In genomic region chr13:23685121-23685861, GRCm38 (mm10) we compare ENCODE assay signal across 7 mouse cellular contexts. TPM values are rescaled to one million over a fixed set of nuclear protein-coding genes. Genes with fewer than 3 reads are reported as not detected.
DNase-seq lines count a peak whose midpoint lies in the region; ATAC-seq and TF ChIP-seq lines count a peak whose summit lies in the region.

No protein-coding gene starts in this region.

- H3K4me2 ChIP-seq in embryonic facial prominence, embryonic 15.5 days (replicated peaks) = peak overlapping the region; percentile 72
- H3K4me2 ChIP-seq in hindbrain, embryonic 15.5 days = peak overlapping the region; percentile 60
- peak overlapping the region; percentile 81 for H3K4me2 ChIP-seq in lung, embryonic 16.5 days (ENCODE audit: low read depth, low read length)

- no peak for TF ChIP-seq CTCF in E14TG2a.4 (conservative IDR thresholded peaks at IDR 0.05; ENCODE audit: low read length)

- H3K27ac ChIP-seq in embryonic facial prominence, embryonic 15.5 days (replicated peaks) = peak overlapping the region; percentile 96
- peak overlapping the region; percentile 89 for H3K27ac ChIP-seq in hindbrain, embryonic 15.5 days (replicated peaks)
- peak overlapping the region; percentile 99 for H3K27ac ChIP-seq in lung, embryonic 16.5 days (ENCODE audit: low read length)

- no peak for ATAC-seq in embryonic facial prominence, embryonic 15.5 days (ENCODE audit: insufficient number of reproducible peaks, low FRiP score, low TSS enrichment, low read depth)
- no peak for ATAC-seq in hindbrain, embryonic 15.5 days (ENCODE audit: low FRiP score, low read depth)
- no peak for ATAC-seq in lung, embryonic 16.5 days (ENCODE audit: low read depth)

- no peaks in the 10 kb centered on the region for H3K36me3 ChIP-seq in E14TG2a.4 (ENCODE audit: insufficient read depth, low read length)
- H3K36me3 ChIP-seq in embryonic facial prominence, embryonic 15.5 days = no peaks in the 10 kb centered on the region
- H3K36me3 ChIP-seq in hindbrain, embryonic 15.5 days = no peaks in the 10 kb centered on the region
- no peaks in the 10 kb centered on the region for H3K36me3 ChIP-seq in lung, embryonic 16.5 days (ENCODE audit: control insufficient read depth, insufficient read depth, low read length)

- H3K27me3 ChIP-seq in E14TG2a.4 (ENCODE audit: insufficient read depth, low read length) = no peaks in the 10 kb centered on the region
- no peaks in the 10 kb centered on the region for H3K27me3 ChIP-seq in embryonic facial prominence, embryonic 15.5 days
- no peaks in the 10 kb centered on the region for H3K27me3 ChIP-seq in hindbrain, embryonic 15.5 days
- H3K27me3 ChIP-seq in lung, embryonic 16.5 days (ENCODE audit: control insufficient read depth, insufficient read depth, low read depth, low read length) = no peaks in the 10 kb centered on the region

- H3K9ac ChIP-seq in embryonic facial prominence, embryonic 15.5 days = peak overlapping the region; percentile 62
- peak overlapping the region; percentile 48 for H3K9ac ChIP-seq in hindbrain, embryonic 15.5 days
- peak overlapping the region; percentile 69 for H3K9ac ChIP-seq in lung, embryonic 16.5 days (ENCODE audit: low read length)

- no peaks in the 10 kb centered on the region for H3K9me3 ChIP-seq in E14TG2a.4 (ENCODE audit: low read length)
- no peaks in the 10 kb centered on the region for H3K9me3 ChIP-seq in embryonic facial prominence, embryonic 15.5 days (replicated peaks)
- H3K9me3 ChIP-seq in hindbrain, embryonic 15.5 days = no peaks in the 10 kb centered on the region
- no peaks in the 10 kb centered on the region for H3K9me3 ChIP-seq in lung, embryonic 16.5 days (ENCODE audit: control insufficient read depth, low read length)

- intact Hi-C loops in left cerebral cortex, postnatal 36 days (cut with DNase I) = loop anchor here (2.0 to 10.0 kb wide), 2 partner anchors 14 to 1960 kb away; partner anchors contain the start of genes Hist1h2bm and Hist1h4c

- H3K4me3 ChIP-seq in E14TG2a.4 (replicated peaks; ENCODE audit: low read length) = peak overlapping the region; percentile 70
- H3K4me3 ChIP-seq in embryonic facial prominence, embryonic 15.5 days (replicated peaks) = peak overlapping the region; percentile 51
- H3K4me3 ChIP-seq in hindbrain, embryonic 15.5 days = peak overlapping the region; percentile 43
- peak overlapping the region; percentile 57 for H3K4me3 ChIP-seq in lung, embryonic 16.5 days (ENCODE audit: low read length)

- peaks cover 15% of the 10 kb centered on the region for H3K4me1 ChIP-seq in E14TG2a.4 (replicated peaks; ENCODE audit: low read depth, low read length)
- peaks cover 12% of the 10 kb centered on the region for H3K4me1 ChIP-seq in embryonic facial prominence, embryonic 15.5 days
- H3K4me1 ChIP-seq in hindbrain, embryonic 15.5 days (replicated peaks) = peaks cover 26% of the 10 kb centered on the region
- H3K4me1 ChIP-seq in lung, embryonic 16.5 days (replicated peaks; ENCODE audit: control insufficient read depth, insufficient read depth, low read length) = peaks cover 8% of the 10 kb centered on the region; the same call in 1 of the 2 replicates

- DNase-seq in A20 (ENCODE audit: low read depth, low spot score) = peak; percentile 72
- peak; percentile 27 to 48 for DNase-seq in spleen, postnatal 36 days (ENCODE audit: low spot score in 2 of 2)
- no peak for DNase-seq in left cerebral cortex, postnatal 36 days (ENCODE audit: low spot score in 2 of 2)

- 5% methylated on average over 15 of the region's 15 CpGs for WGBS in embryonic facial prominence, embryonic 15.5 days
- WGBS in hindbrain, embryonic 15.5 days = 7% methylated on average over 15 of the region's 15 CpGs
- WGBS in lung, embryonic 16.5 days = 0% methylated on average over 15 of the region's 15 CpGs

RNA-seq across cellular contexts. Expression of gene Hist1h2bc, which starts 1.3 kb away (rescaled TPM):
- polyA plus RNA-seq in embryonic facial prominence, embryonic 15.5 days (2015; fragmentation: Nextera tagmentation; extraction: Ambion mirVana) = 63.3 and 66.8 TPM in 2 replicates
- 19.3 and 25.4 TPM in 2 replicates for polyA plus RNA-seq in hindbrain, embryonic 15.5 days (2015; fragmentation: Nextera tagmentation; extraction: Ambion mirVana)
- 66.1 and 72.9 TPM in 2 replicates for polyA plus RNA-seq in lung, embryonic 16.5 days (2015; fragmentation: Nextera tagmentation; extraction: Ambion mirVana)
- 10 to 100 TPM; 32.1 to 33.8 TPM for total RNA-seq in left cerebral cortex, postnatal 36 days (2021)

RNA-seq across cellular contexts. Expression of gene Hist1h2ac, which starts 1.5 kb away (rescaled TPM):
- polyA plus RNA-seq in embryonic facial prominence, embryonic 15.5 days (2015; fragmentation: Nextera tagmentation; extraction: Ambion mirVana) = 1.1 and 1.3 TPM in 2 replicates
- 0.34 and 0.38 TPM in 2 replicates for polyA plus RNA-seq in hindbrain, embryonic 15.5 days (2015; fragmentation: Nextera tagmentation; extraction: Ambion mirVana)
- 2.2 and 2.3 TPM in 2 replicates for polyA plus RNA-seq in lung, embryonic 16.5 days (2015; fragmentation: Nextera tagmentation; extraction: Ambion mirVana)
- total RNA-seq in left cerebral cortex, postnatal 36 days (2021) = 1 to 10 TPM; 2.5 to 2.9 TPM

RNA-seq across cellular contexts. Expression of gene Hist1h1t, which starts 10.3 kb away (rescaled TPM):
- not detected in 2 replicates for polyA plus RNA-seq in embryonic facial prominence, embryonic 15.5 days (2015; fragmentation: Nextera tagmentation; extraction: Ambion mirVana)
- polyA plus RNA-seq in hindbrain, embryonic 15.5 days (2015; fragmentation: Nextera tagmentation; extraction: Ambion mirVana) = not detected in 2 replicates
- 0.16 and 0.48 TPM in 2 replicates for polyA plus RNA-seq in lung, embryonic 16.5 days (2015; fragmentation: Nextera tagmentation; extraction: Ambion mirVana)
- total RNA-seq in left cerebral cortex, postnatal 36 days (2021) = not detected

RNA-seq across cellular contexts. Expression of gene Hist1h4c, which starts 13.0 kb away (rescaled TPM):
- polyA plus RNA-seq in embryonic facial prominence, embryonic 15.5 days (2015; fragmentation: Nextera tagmentation; extraction: Ambion mirVana) = 4.2 and 5.3 TPM in 2 replicates
- 2.3 and 2.7 TPM in 2 replicates for polyA plus RNA-seq in hindbrain, embryonic 15.5 days (2015; fragmentation: Nextera tagmentation; extraction: Ambion mirVana)
- 6.2 and 6.6 TPM in 2 replicates for polyA plus RNA-seq in lung, embryonic 16.5 days (2015; fragmentation: Nextera tagmentation; extraction: Ambion mirVana)
- total RNA-seq in left cerebral cortex, postnatal 36 days (2021) = 100 to 1,000 TPM; 107 to 117 TPM

RNA-seq across cellular contexts. Expression of gene Hfe, which starts 25.4 kb away (rescaled TPM):
- 8.7 and 13.0 TPM in 2 replicates for polyA plus RNA-seq in embryonic facial prominence, embryonic 15.5 days (2015; fragmentation: Nextera tagmentation; extraction: Ambion mirVana)
- 4.5 and 5.1 TPM in 2 replicates for polyA plus RNA-seq in hindbrain, embryonic 15.5 days (2015; fragmentation: Nextera tagmentation; extraction: Ambion mirVana)
- polyA plus RNA-seq in lung, embryonic 16.5 days (2015; fragmentation: Nextera tagmentation; extraction: Ambion mirVana) = 11.2 and 13.7 TPM in 2 replicates
- total RNA-seq in left cerebral cortex, postnatal 36 days (2021) = 1 to 10 TPM; 2.4 to 3.7 TPM

Comparison
In these comparisons a context has a peak if more than half of its experiments do, and no peak if none do; other contexts are left out.
1. DNase-seq: peak in A20 (single experiment) and spleen, postnatal 36 days (2 of 2); none in left cerebral cortex, postnatal 36 days (0 of 2).
2. Peak in every context shown above with its lines, with median percentiles within 50 percentile points of each other: H3K4me3 ChIP-seq, H3K27ac ChIP-seq, H3K4me2 ChIP-seq and H3K9ac ChIP-seq.